Mouse (Mus musculus) forebrain, postnatal 0 days (tissue): Measurements from ENCODE around the gene Kyat3. TPM values are rescaled to one million over a fixed set of nuclear protein-coding genes. Genes with fewer than 3 reads are reported as not detected.
"Not testable (repeated sequence)": the region's sequence is repeated elsewhere in the genome, so short reads cannot be mapped to it uniquely, and the experiment has no call there.

Experiments used
- ATAC-seq: fragments of 200-750 bp; cut with Nextera tagmentation; 2 replicates; pipeline ENCODE4 v1.8.0; 2017; ENCODE audit warnings: mild to moderate bottlenecking, moderate library complexity
- DNase-seq: peaks from one replicate; pipeline ENCODE4 v3.0.0-alpha.2; 2015
- H3K27ac ChIP-seq: fragments of 300-500 bp; sonication (generic); 2 replicates; pipeline ENCODE4 v1.5.1; 2014; ENCODE audit warnings: low read depth, mild to moderate bottlenecking, antibody characterized with exemption, low read length, moderate library complexity, mixed read lengths
- H3K27me3 ChIP-seq: fragments of 300-500 bp; sonication (generic); 2 replicates; pipeline ENCODE4 v1.6.1; 2014; ENCODE audit warnings: mild to moderate bottlenecking, low read length, mixed read lengths; ENCODE audit not compliant: insufficient read depth
- H3K36me3 ChIP-seq: fragments of 300-500 bp; sonication (generic); 2 replicates; pipeline ENCODE4 v1.6.1; 2014; ENCODE audit warnings: mild to moderate bottlenecking, moderate library complexity; ENCODE audit not compliant: insufficient read depth
- H3K4me1 ChIP-seq: fragments of 300-500 bp; sonication (generic); 2 replicates; pipeline ENCODE4 v1.6.1; 2014; ENCODE audit warnings: antibody characterized with exemption; ENCODE audit not compliant: insufficient read depth
- H3K4me2 ChIP-seq: fragments of 300-500 bp; sonication (generic); 2 replicates; pipeline ENCODE4 v1.6.1; 2014; ENCODE audit warnings: low read depth, mild to moderate bottlenecking, moderate library complexity
- H3K4me3 ChIP-seq: fragments of 300-500 bp; sonication (generic); 2 replicates; pipeline ENCODE4 v1.5.1; 2014; ENCODE audit warnings: low read depth, low read length, mixed read lengths
- H3K9ac ChIP-seq: fragments of 300-500 bp; sonication (generic); 2 replicates; pipeline ENCODE4 v1.6.1; 2014; ENCODE audit warnings: mild to moderate bottlenecking
- H3K9me3 ChIP-seq: fragments of 300-500 bp; sonication (generic); 2 replicates; pipeline ENCODE4 v1.6.1; 2016; ENCODE audit warnings: low read length
- CTCF ChIP-seq: sonication (generic); IDR thresholded peaks from 2 replicates; pipeline ENCODE4 v1.5.1; 2016; ENCODE audit warnings: antibody characterized with exemption, control low read depth, low read depth
- WGBS: fragments of 180-500 bp; shearing (Covaris S2); extraction: QIAGEN DNeasy Blood & Tissue Kit; methylation state at CpG from one replicate; pipeline ENCODE4 v1.1.7; 2014; 5-methylcytosine and 5-hydroxymethylcytosine counted together
- polyA plus RNA-seq: library from polyadenylated mRNA; unstranded; fragments of >200 nt; fragmentation: Nextera tagmentation; extraction: Ambion mirVana; gene quantifications from 2 replicates; pipeline ENCODE4 v1.2.1, GENCODE M21; 2015
- total RNA-seq: library from RNA; depleted of rRNA; stranded (reverse); fragments of >200 nt; gene quantifications from 2 replicates; pipeline ENCODE4 v1.2.3, GENCODE M21; 2014

Kyat3 gene
- total and polyA plus RNA-seq, 2 experiments from 2014 or later: 2.9 to 5.0 TPM

DNA sequence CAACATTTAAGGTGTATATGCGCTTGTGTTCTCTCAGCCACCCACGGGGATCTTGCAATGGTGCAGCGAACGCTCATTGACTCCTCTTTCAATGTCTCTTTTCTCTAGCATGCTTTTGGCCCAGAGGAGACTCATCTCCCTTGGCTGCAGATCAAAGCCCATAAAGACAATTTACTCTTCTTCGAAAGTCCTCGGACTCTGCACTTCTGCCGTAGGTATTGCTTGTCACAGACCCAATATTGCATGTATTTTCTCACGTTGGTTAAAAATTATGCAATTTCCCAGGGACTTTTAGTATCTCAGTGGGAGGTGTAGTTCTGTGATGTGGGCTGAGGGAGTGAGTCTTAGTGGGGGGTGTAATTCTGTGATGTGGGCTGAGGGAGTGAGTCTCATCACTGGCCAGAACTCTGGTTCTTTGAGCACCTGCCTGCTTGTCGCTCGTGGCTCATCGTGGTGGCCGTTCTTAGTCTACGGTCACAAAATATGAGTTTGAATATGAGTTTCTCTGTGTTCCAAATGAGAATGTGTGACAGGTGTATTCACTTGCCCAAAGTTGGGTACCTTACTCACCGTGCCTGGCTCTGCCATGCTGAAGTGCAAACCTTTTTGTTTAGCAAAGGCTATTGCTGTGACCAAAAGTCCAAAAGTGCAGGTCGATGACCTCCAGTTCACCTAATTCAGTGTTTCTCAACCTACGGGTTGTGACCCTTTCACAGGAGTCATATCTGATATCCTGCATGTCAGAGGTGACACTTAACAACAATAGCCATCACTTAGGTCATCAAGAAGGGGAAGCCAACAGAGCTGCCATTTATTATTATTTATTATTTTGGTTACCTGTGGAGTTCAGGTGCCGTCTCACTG lies 6.0 kb downstream of the Kyat3 start:
- H3K9ac ChIP-seq: no peak overlapping the region
- H3K4me3 ChIP-seq: no peak overlapping the region
- no peaks in the 10 kb centered on the region for H3K27me3 ChIP-seq
- no peaks in the 10 kb centered on the region for H3K4me1 ChIP-seq
- H3K27ac ChIP-seq: no peak overlapping the region
- TF ChIP-seq CTCF: no peak
- H3K36me3 ChIP-seq: no peaks in the 10 kb centered on the region
- WGBS: 91% methylated on average over 17 of the region's 17 CpGs
- DNase-seq (no peak), ATAC-seq (no peak)
- H3K4me2 ChIP-seq: no peak overlapping the region
- 0 out of 2 replicates have a peak, but pooled peaks cover 6% of the 10 kb centered on the region for H3K9me3 ChIP-seq

DNA sequence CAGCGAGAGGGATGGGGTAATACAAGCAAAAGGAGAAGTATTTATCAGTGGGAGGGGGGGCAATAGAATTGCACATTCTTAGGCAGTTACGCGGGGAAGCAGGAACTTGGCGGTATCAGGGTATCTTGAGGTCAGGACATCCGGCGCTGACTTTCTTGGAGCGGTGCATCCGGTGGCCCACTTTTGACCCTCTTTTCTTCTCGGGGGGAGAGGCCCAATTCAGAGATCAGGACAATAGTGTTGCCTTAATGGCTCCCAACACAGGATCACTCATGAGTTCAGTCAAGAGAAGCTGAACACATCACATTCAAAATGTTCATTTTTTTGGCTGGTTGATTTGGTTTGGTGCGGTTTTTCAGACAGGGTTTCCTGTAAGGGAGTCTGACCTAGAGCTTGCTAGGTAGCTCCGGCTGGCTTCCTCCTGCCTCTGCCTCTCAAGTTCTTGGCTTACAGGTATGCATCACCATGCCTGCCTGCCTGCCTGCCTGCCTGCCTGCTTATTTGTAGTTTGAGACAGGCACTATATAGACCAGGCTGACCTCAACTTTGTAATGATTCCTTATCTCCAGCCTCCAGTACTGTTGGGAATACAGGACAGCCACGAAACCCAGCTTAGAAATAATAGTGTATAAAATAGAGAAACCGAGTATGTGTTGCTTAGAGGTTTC lies 7.5 kb downstream of the Kyat3 start:
- not testable (repeated sequence) for H3K4me1 ChIP-seq, H3K4me3 ChIP-seq, H3K27ac ChIP-seq, DNase-seq, H3K9ac ChIP-seq, H3K36me3 ChIP-seq, H3K27me3 ChIP-seq, H3K4me2 ChIP-seq, H3K9me3 ChIP-seq
- peak; percentile 17; the same call in 1 of the 2 replicates for ATAC-seq
- 88% methylated on average over 13 of the region's 13 CpGs for WGBS

DNA sequence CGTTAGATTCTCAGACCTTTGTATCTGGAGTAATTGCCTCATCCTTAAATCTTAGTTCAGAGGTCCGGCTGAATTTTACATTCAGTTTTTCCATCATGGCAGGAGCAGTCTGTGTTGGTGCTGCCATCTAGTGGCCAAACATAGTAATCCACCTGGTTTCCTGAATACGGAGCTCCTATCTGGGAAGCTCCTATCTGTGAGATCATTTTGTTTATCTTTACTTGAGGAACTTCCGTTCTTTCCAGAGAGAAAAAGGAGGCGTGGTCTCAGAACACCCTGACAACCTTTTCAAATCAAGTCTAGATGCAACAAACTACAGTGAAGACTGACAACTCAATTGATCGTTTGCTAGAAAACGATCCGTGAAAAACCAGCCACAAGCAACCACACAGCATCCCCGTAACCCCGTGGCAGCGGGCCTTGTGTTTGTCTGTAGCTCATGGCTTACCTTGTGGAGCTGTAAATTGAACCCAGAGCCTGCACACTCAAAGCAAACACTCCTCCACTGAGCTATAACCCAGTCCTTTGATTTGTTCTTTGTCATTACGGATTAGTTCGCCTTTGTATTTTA lies 8.1 kb downstream of the Kyat3 start:
- Histone ChIP-seq H3K36me3 (no peaks in the 10 kb centered on the region), H3K27me3 (no peaks in the 10 kb centered on the region), H3K4me1 (no peaks in the 10 kb centered on the region), H3K9me3 (0 out of 2 replicates have a peak, but pooled peaks cover 6% of the 10 kb centered on the region), H3K4me3 (no peak overlapping the region), H3K27ac (no peak overlapping the region), H3K4me2 (no peak overlapping the region), H3K9ac (no peak overlapping the region)
- DNase-seq (peak; percentile 85), ATAC-seq (peak; percentile 76; the same call in 1 of the 2 replicates)
- TF ChIP-seq CTCF: peak; percentile 86
- WGBS: 44% methylated on average over 13 of the region's 13 CpGs

DNA sequence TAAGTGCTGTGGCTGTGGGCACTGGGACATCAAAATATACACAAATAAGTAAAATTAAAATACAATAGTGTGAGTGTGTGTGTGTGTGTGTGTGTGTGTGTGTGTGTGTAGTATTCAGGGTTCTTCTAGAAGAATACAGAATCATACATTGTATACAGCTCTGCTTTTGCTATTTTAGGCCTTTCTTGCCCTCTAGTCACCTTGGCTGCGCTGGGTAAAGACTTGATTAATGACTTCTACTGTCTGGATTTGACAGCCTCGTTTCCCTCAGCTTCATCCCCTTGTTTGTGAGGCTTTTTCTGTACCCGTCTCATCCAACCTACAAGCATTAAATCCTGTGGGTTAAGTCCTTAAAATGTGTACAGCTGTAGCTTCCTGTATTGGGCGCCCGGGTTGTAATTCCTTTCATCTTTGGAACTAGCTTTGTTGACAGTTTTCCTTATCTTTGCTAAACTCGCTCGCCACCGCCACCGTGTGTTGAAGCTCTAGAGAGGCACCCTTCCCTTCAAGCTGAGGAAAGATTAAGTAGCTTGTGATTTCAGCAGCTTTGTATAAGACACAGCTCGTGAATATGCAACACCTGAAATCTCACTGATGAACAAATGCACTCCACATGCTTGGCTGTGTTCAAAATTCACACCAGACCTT lies 9.6 kb downstream of the Kyat3 start:
- H3K9me3 ChIP-seq: no peaks in the 10 kb centered on the region
- H3K36me3 ChIP-seq: no peaks in the 10 kb centered on the region
- no peaks in the 10 kb centered on the region for H3K27me3 ChIP-seq
- TF ChIP-seq CTCF: peak; percentile 76
- DNase-seq: peak; percentile 69
- no peaks in the 10 kb centered on the region for H3K4me1 ChIP-seq
- H3K27ac ChIP-seq: no peak overlapping the region
- H3K4me2 ChIP-seq: no peak overlapping the region
- H3K9ac ChIP-seq: no peak overlapping the region
- H3K4me3 ChIP-seq: no peak overlapping the region
- WGBS: 32% methylated on average over 10 of the region's 10 CpGs
- peak; percentile 82 for ATAC-seq

DNA sequence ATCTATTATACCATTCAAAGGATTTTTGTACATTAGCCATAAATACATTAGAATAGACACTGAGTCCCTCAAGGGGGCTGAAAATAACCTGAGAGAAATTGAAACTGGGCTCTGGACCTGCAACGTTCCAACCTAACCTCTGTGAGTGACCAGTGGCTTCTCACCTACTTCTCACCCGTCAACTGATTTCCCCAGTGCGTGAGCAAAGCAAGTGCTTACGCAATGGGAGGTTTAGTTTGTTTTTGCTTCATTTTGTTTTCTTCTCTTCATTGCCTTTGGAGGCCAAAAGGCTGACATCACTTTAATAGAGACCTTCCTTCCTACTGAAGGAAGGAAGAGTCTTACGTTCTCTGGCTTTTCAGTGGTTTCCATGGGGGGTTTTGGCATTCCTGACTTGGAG lies 10.5 kb downstream of the Kyat3 start:
- no peak for TF ChIP-seq CTCF
- H3K4me2 ChIP-seq: no peak overlapping the region
- no peaks in the 10 kb centered on the region for H3K4me1 ChIP-seq
- H3K27ac ChIP-seq: no peak overlapping the region
- no peaks in the 10 kb centered on the region for H3K9me3 ChIP-seq
- no peak for ATAC-seq
- DNase-seq: no peak
- no peaks in the 10 kb centered on the region for H3K27me3 ChIP-seq
- H3K36me3 ChIP-seq: no peaks in the 10 kb centered on the region
- no peak overlapping the region for H3K4me3 ChIP-seq
- H3K9ac ChIP-seq: no peak overlapping the region
- WGBS: 91% methylated on average over 5 of the region's 5 CpGs

DNA sequence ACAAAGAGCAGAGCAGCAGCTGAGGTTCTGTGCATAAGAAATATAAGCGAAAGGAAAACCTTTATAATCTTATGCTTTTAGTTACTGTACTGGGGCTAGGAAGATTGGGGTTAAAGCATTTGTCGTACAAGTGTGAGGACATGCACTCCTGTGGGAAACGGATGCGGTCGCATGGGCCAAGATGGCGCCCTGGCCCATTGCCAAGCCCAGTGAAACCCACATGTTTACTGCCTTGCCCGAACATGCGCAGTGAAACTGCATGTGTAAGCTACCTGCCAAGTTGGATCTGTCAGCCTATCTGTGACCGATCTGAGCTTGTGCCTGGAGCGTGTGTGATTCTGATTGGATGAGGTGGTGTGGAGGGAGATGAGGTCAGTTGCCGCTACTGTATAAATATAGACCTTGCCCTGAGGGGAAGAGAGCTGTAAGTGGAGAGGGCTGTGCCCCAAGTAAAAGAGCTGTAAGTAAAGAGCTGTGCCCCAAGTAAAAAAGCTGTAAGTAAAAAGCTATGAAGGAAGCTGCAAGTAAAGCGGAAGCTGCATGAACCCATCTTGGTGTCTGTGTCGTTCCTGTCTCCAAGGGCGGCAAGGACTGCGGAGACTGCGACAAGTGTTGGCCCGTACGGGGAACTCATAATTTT lies 11.7 kb downstream of the Kyat3 start:
- H3K4me2 ChIP-seq, H3K4me3 ChIP-seq, DNase-seq, ATAC-seq, H3K36me3 ChIP-seq, H3K27me3 ChIP-seq, H3K9ac ChIP-seq, H3K9me3 ChIP-seq, H3K4me1 ChIP-seq, H3K27ac ChIP-seq: not testable (repeated sequence)
- WGBS: 91% methylated on average over 18 of the region's 18 CpGs
